Mouse (Mus musculus) urinary bladder, postnatal 36 days (tissue): Measurements from ENCODE around the gene Prdx6b.

ENCODE experiments used
- DNase-seq, 2 experiments: peaks; one replicate each; pipeline ENCODE4 v3.0.0; 2022; ENCODE audit warnings: low spot score in 2 of 2, mixed read lengths in 1 of 2

The Prdx6b gene

GRCm38 (mm10) chr2:80325779-80326178 lies 33.5 kb downstream of the Prdx6b start:
- DNase-seq = no peak

GRCm38 (mm10) chr2:80327272-80327671 lies 35.0 kb downstream of the Prdx6b start:
- DNase-seq = no peak

GRCm38 (mm10) chr2:80328961-80329653 lies 36.8 kb downstream of the Prdx6b start:
- no peak for DNase-seq

- no peak for DNase-seq
These were observed 48.3 kb downstream of the Prdx6b start for GRCm38 (mm10) chr2:80340537-80340936.
